Mouse (Mus musculus): Measurements from ENCODE around the gene B4galnt4.

- TF ChIP-seq EP300 (IDR thresholded peaks at IDR 0.05; ENCODE audit: low read depth): no peak
- TF ChIP-seq CTCF (IDR thresholded peaks at IDR 0.05; ENCODE audit: low read depth): no peak
Measured at GRCm38 (mm10) chr7:141061269-141061692, 377 bp downstream of the B4galnt4 start.
